Comparison of ENCODE assay signal across 10 mouse cellular contexts in genomic region chr11:30158028-30158700, GRCm38 (mm10).
A peak's percentile ranks its signal among the peaks of the same experiment; 100 is the strongest.
DNase-seq lines count a peak whose midpoint lies in the region; ATAC-seq and TF ChIP-seq lines count a peak whose summit lies in the region.
"Had no signal": no experiment of that assay in that cellular context is flagged by ENCODE, and none has a peak within 500 bp of the region (broad histone marks: within the 10 kb centered on the region; RNA-seq: fewer than 3 reads in every experiment).

No protein-coding gene starts in this region.

- 0 out of 2 replicates have a peak, but pooled peaks have one; percentile 20 for TF ChIP-seq POLR2A in heart, adult 2 months (IDR thresholded peaks at IDR 0.05; ENCODE audit: insufficient read depth, low read depth, low read length)

- ATAC-seq in hindbrain, postnatal 0 days, result peak; percentile 42
- ATAC-seq in kidney, embryonic 14.5 days (ENCODE audit: low FRiP score, low TSS enrichment), result no peak
- ATAC-seq: forebrain, postnatal 0 days had no signal

- H3K4me2 ChIP-seq in hindbrain, postnatal 0 days (ENCODE audit: low read depth, low read length), result 0 out of 2 replicates have a peak overlapping the region, but pooled peaks have one; percentile 7
- no peak overlapping the region for H3K4me2 ChIP-seq in kidney, embryonic 14.5 days (replicated peaks; ENCODE audit: low read depth, low read length)

- TF ChIP-seq CTCF in heart, adult 2 months (IDR thresholded peaks at IDR 0.05), result no peak
- TF ChIP-seq CTCF in hindbrain, postnatal 0 days (IDR thresholded peaks at IDR 0.05; ENCODE audit: low read depth), result no peak

- intact Hi-C loops in heart, adult 2 months (cut with DNase I), result no loop called here
- intact Hi-C loops in heart, postnatal 14 days (cut with DNase I), result loop anchor here (5.0 kb wide), 2 partner anchors 39 to 109 kb away; partner anchors contain the start of gene Sptbn1

- H3K9ac ChIP-seq in heart, adult 2 months (ENCODE audit: low read depth, low read length), result peak overlapping the region; percentile 28; the same call in 1 of the 2 replicates
- no peak overlapping the region for H3K9ac ChIP-seq in hindbrain, postnatal 0 days (replicated peaks; ENCODE audit: low read length)
- H3K9ac ChIP-seq in kidney, embryonic 14.5 days (ENCODE audit: low read depth, low read length), result no peak overlapping the region
- H3K9ac ChIP-seq: forebrain, postnatal 0 days had no signal

- 27% methylated on average over 8 of the region's 8 CpGs for WGBS in heart, adult 2 months
- WGBS in hindbrain, postnatal 0 days, result 39% methylated on average over 8 of the region's 8 CpGs
- WGBS in kidney, embryonic 14.5 days, result 54% methylated on average over 8 of the region's 8 CpGs

- H3K4me3 ChIP-seq in heart, adult 2 months, result no peak overlapping the region
- no peak overlapping the region for H3K4me3 ChIP-seq in hindbrain, postnatal 0 days (ENCODE audit: low read length)
- H3K4me3 ChIP-seq in kidney, embryonic 14.5 days (ENCODE audit: low read length), result no peak overlapping the region

- TF ChIP-seq EP300 in heart, adult 2 months (IDR thresholded peaks at IDR 0.05; ENCODE audit: insufficient read depth, low read depth, low read length), result 0 out of 2 replicates have a peak, but pooled peaks have one; percentile 39

- peak overlapping the region; percentile 80 for H3K27ac ChIP-seq in heart, adult 2 months
- peak overlapping the region; percentile 22 for H3K27ac ChIP-seq in hindbrain, postnatal 0 days
- H3K27ac ChIP-seq in kidney, embryonic 14.5 days (ENCODE audit: low read depth, low read length), result no peak overlapping the region

- H3K9me3 ChIP-seq in hindbrain, postnatal 0 days (ENCODE audit: low read length), result no peaks in the 10 kb centered on the region
- no peaks in the 10 kb centered on the region for H3K9me3 ChIP-seq in kidney, embryonic 14.5 days (ENCODE audit: control insufficient read depth, low read length)

- peaks cover 12% of the 10 kb centered on the region for H3K79me2 ChIP-seq in heart, adult 2 months (replicated peaks; ENCODE audit: control insufficient read depth, insufficient read depth, low read length)

- peaks cover 89% of the 10 kb centered on the region for H3K36me3 ChIP-seq in heart, adult 2 months (ENCODE audit: control insufficient read depth, insufficient read depth, low read length)
- peaks cover 7% of the 10 kb centered on the region for H3K36me3 ChIP-seq in hindbrain, postnatal 0 days (ENCODE audit: insufficient read depth, low read length)
- peaks cover 20% of the 10 kb centered on the region; the same call in 1 of the 2 replicates for H3K36me3 ChIP-seq in kidney, embryonic 14.5 days (ENCODE audit: control insufficient read depth, insufficient read depth, low read length)

- no peaks in the 10 kb centered on the region for H3K27me3 ChIP-seq in heart, adult 2 months (ENCODE audit: control insufficient read depth, insufficient read depth, low read length)
- no peaks in the 10 kb centered on the region for H3K27me3 ChIP-seq in hindbrain, postnatal 0 days (ENCODE audit: insufficient read depth, low read length)
- H3K27me3 ChIP-seq in kidney, embryonic 14.5 days (ENCODE audit: control insufficient read depth, insufficient read depth, low read length), result no peaks in the 10 kb centered on the region

- peak; percentile 34 to 54 for DNase-seq in heart, adult 2 months
- DNase-seq in heart, postnatal 14 days, result no peak
- DNase-seq in MEL-GATA-1-ER (ENCODE audit: extremely low read depth, low read depth), result peak; percentile 28
- peak; percentile 59 to 86 for DNase-seq in cerebellum, postnatal 14 days
- DNase-seq in hindbrain, postnatal 0 days (ENCODE audit: low spot score), result peak; percentile 56
- no peak for DNase-seq in thymus, postnatal 36 days
- no peak for DNase-seq in urinary bladder, adult 2 months (ENCODE audit: low spot score)
- DNase-seq: adrenal gland, postnatal 14 days; forebrain, postnatal 0 days had no signal

- peaks cover 56% of the 10 kb centered on the region for H3K4me1 ChIP-seq in heart, adult 2 months (ENCODE audit: control insufficient read depth, insufficient read depth, low read length)
- peaks cover 26% of the 10 kb centered on the region for H3K4me1 ChIP-seq in hindbrain, postnatal 0 days (ENCODE audit: insufficient read depth, low read length)
- peaks cover 42% of the 10 kb centered on the region for H3K4me1 ChIP-seq in kidney, embryonic 14.5 days (ENCODE audit: control insufficient read depth, insufficient read depth, low read length)

Comparison
In these comparisons a context has a peak if more than half of its experiments do, and no peak if none do; other contexts are left out.
1. DNase-seq: peak in heart, adult 2 months (2 of 2), MEL-GATA-1-ER (single experiment), cerebellum, postnatal 14 days (2 of 2) and hindbrain, postnatal 0 days (single experiment); none in heart, postnatal 14 days (0 of 2), thymus, postnatal 36 days (0 of 2) and urinary bladder, adult 2 months (single experiment).